Mouse (Mus musculus): ENCODE results near the gene Ubxn10. TPM values are rescaled to one million over a fixed set of nuclear protein-coding genes. Genes with fewer than 3 reads are reported as not detected.

Gene Ubxn10
- polyA plus RNA-seq, 1 experiment from 2014 or later, result 2.3 TPM

GRCm38 (mm10) chr4:138703591-138703990 lies 33.4 kb downstream of the Ubxn10 start:
- H3K9ac ChIP-seq (ENCODE audit: low read length), result no peak overlapping the region
- no peak overlapping the region for H3K27ac ChIP-seq (replicated peaks; ENCODE audit: low read depth, low read length)
- no peak overlapping the region for H3K4me3 ChIP-seq (ENCODE audit: low read depth, low read length)
- H3K4me1 ChIP-seq (ENCODE audit: control insufficient read depth, insufficient read depth, low read length), result no peaks in the 10 kb centered on the region
- H3K36me3 ChIP-seq (ENCODE audit: control insufficient read depth, insufficient read depth, low read length), result no peaks in the 10 kb centered on the region
- no peak overlapping the region for H3K4me2 ChIP-seq (ENCODE audit: low read depth, severe bottlenecking)
- DNase-seq (ENCODE audit: low spot score), result no peak
- no peak for ATAC-seq (ENCODE audit: insufficient number of reproducible peaks, low FRiP score, low TSS enrichment, low read depth)
- no peaks in the 10 kb centered on the region for H3K27me3 ChIP-seq (ENCODE audit: control insufficient read depth, insufficient read depth, low read length)
- H3K9me3 ChIP-seq (ENCODE audit: control insufficient read depth, low read length), result no peaks in the 10 kb centered on the region
- 55% methylated on average over 7 of the region's 7 CpGs for WGBS

GRCm38 (mm10) chr4:138702528-138702927 lies 34.4 kb downstream of the Ubxn10 start:
- H3K27ac ChIP-seq (replicated peaks; ENCODE audit: low read depth, low read length), result no peak overlapping the region
- ATAC-seq (ENCODE audit: insufficient number of reproducible peaks, low FRiP score, low TSS enrichment, low read depth) (no peak), DNase-seq (ENCODE audit: low spot score) (no peak)
- H3K4me2 ChIP-seq (ENCODE audit: low read depth, severe bottlenecking), result no peak overlapping the region
- WGBS, result 82% methylated on average over 8 of the region's 8 CpGs
- H3K4me1 ChIP-seq (ENCODE audit: control insufficient read depth, insufficient read depth, low read length), result no peaks in the 10 kb centered on the region
- no peaks in the 10 kb centered on the region for H3K27me3 ChIP-seq (ENCODE audit: control insufficient read depth, insufficient read depth, low read length)
- no peak overlapping the region for H3K4me3 ChIP-seq (ENCODE audit: low read depth, low read length)
- no peak overlapping the region for H3K9ac ChIP-seq (ENCODE audit: low read length)
- no peaks in the 10 kb centered on the region for H3K9me3 ChIP-seq (ENCODE audit: control insufficient read depth, low read length)
- H3K36me3 ChIP-seq (ENCODE audit: control insufficient read depth, insufficient read depth, low read length), result no peaks in the 10 kb centered on the region

GRCm38 (mm10) chr4:138702031-138702430 lies 34.9 kb downstream of the Ubxn10 start:
- H3K27me3 ChIP-seq (ENCODE audit: control insufficient read depth, insufficient read depth, low read length), result no peaks in the 10 kb centered on the region
- H3K9ac ChIP-seq (ENCODE audit: low read length), result no peak overlapping the region
- DNase-seq (ENCODE audit: low spot score) (no peak), ATAC-seq (ENCODE audit: insufficient number of reproducible peaks, low FRiP score, low TSS enrichment, low read depth) (no peak)
- H3K36me3 ChIP-seq (ENCODE audit: control insufficient read depth, insufficient read depth, low read length), result no peaks in the 10 kb centered on the region
- no peak overlapping the region for H3K4me2 ChIP-seq (ENCODE audit: low read depth, severe bottlenecking)
- WGBS, result 70% methylated on average over 2 of the region's 2 CpGs
- no peaks in the 10 kb centered on the region for H3K9me3 ChIP-seq (ENCODE audit: control insufficient read depth, low read length)
- H3K27ac ChIP-seq (replicated peaks; ENCODE audit: low read depth, low read length), result no peak overlapping the region
- no peak overlapping the region for H3K4me3 ChIP-seq (ENCODE audit: low read depth, low read length)
- H3K4me1 ChIP-seq (ENCODE audit: control insufficient read depth, insufficient read depth, low read length), result no peaks in the 10 kb centered on the region

- ATAC-seq (ENCODE audit: insufficient number of reproducible peaks, low FRiP score, low TSS enrichment, low read depth) (no peak), DNase-seq (ENCODE audit: low spot score) (no peak)
Observed at GRCm38 (mm10) chr4:138701111-138701510, 35.9 kb downstream of the Ubxn10 start.

GRCm38 (mm10) chr4:138700184-138700982 lies 36.6 kb downstream of the Ubxn10 start:
- Histone ChIP-seq H3K27ac (replicated peaks; ENCODE audit: low read depth, low read length) (no peak overlapping the region), H3K9ac (ENCODE audit: low read length) (no peak overlapping the region), H3K36me3 (ENCODE audit: control insufficient read depth, insufficient read depth, low read length) (no peaks in the 10 kb centered on the region), H3K4me2 (ENCODE audit: low read depth, severe bottlenecking) (no peak overlapping the region), H3K4me1 (ENCODE audit: control insufficient read depth, insufficient read depth, low read length) (no peaks in the 10 kb centered on the region), H3K4me3 (ENCODE audit: low read depth, low read length) (no peak overlapping the region), H3K9me3 (ENCODE audit: control insufficient read depth, low read length) (no peaks in the 10 kb centered on the region), H3K27me3 (ENCODE audit: control insufficient read depth, insufficient read depth, low read length) (no peaks in the 10 kb centered on the region)
- ATAC-seq (ENCODE audit: insufficient number of reproducible peaks, low FRiP score, low TSS enrichment, low read depth), result no peak
- 25% methylated on average over 15 of the region's 15 CpGs for WGBS
- peak; percentile 72 for DNase-seq (ENCODE audit: low spot score)

More at GRCm38 (mm10) chr4:138701111-138701510, 35.9 kb downstream of the Ubxn10 start:
- WGBS, result 75% methylated on average over 8 of the region's 8 CpGs
- Histone ChIP-seq H3K4me1 (ENCODE audit: control insufficient read depth, insufficient read depth, low read length) (no peaks in the 10 kb centered on the region), H3K27me3 (ENCODE audit: control insufficient read depth, insufficient read depth, low read length) (no peaks in the 10 kb centered on the region), H3K9ac (ENCODE audit: low read length) (no peak overlapping the region), H3K4me2 (ENCODE audit: low read depth, severe bottlenecking) (no peak overlapping the region), H3K4me3 (ENCODE audit: low read depth, low read length) (no peak overlapping the region), H3K36me3 (ENCODE audit: control insufficient read depth, insufficient read depth, low read length) (no peaks in the 10 kb centered on the region), H3K9me3 (ENCODE audit: control insufficient read depth, low read length) (no peaks in the 10 kb centered on the region), H3K27ac (replicated peaks; ENCODE audit: low read depth, low read length) (no peak overlapping the region)

- Histone ChIP-seq H3K27ac (replicated peaks; ENCODE audit: low read depth, low read length) (no peak overlapping the region), H3K9me3 (ENCODE audit: control insufficient read depth, low read length) (no peaks in the 10 kb centered on the region), H3K4me1 (ENCODE audit: control insufficient read depth, insufficient read depth, low read length) (no peaks in the 10 kb centered on the region), H3K9ac (ENCODE audit: low read length) (no peak overlapping the region), H3K36me3 (ENCODE audit: control insufficient read depth, insufficient read depth, low read length) (no peaks in the 10 kb centered on the region), H3K27me3 (ENCODE audit: control insufficient read depth, insufficient read depth, low read length) (no peaks in the 10 kb centered on the region; the same call in 1 of the 2 replicates), H3K4me3 (ENCODE audit: low read depth, low read length) (no peak overlapping the region), H3K4me2 (ENCODE audit: low read depth, severe bottlenecking) (no peak overlapping the region)
- DNase-seq (ENCODE audit: low spot score), result no peak
- WGBS, result 53% methylated on average over 2 of the region's 2 CpGs
- no peak for ATAC-seq (ENCODE audit: insufficient number of reproducible peaks, low FRiP score, low TSS enrichment, low read depth)
Observed at GRCm38 (mm10) chr4:138698296-138698695, 38.7 kb downstream of the Ubxn10 start.

- ATAC-seq (ENCODE audit: insufficient number of reproducible peaks, low FRiP score, low TSS enrichment, low read depth) (no peak), DNase-seq (ENCODE audit: low spot score) (no peak)
- Histone ChIP-seq H3K4me1 (ENCODE audit: control insufficient read depth, insufficient read depth, low read length) (no peaks in the 10 kb centered on the region), H3K4me2 (ENCODE audit: low read depth, severe bottlenecking) (no peak overlapping the region), H3K4me3 (ENCODE audit: low read depth, low read length) (no peak overlapping the region), H3K27me3 (ENCODE audit: control insufficient read depth, insufficient read depth, low read length) (peaks cover 2% of the 10 kb centered on the region), H3K9me3 (ENCODE audit: control insufficient read depth, low read length) (no peaks in the 10 kb centered on the region), H3K27ac (replicated peaks; ENCODE audit: low read depth, low read length) (no peak overlapping the region), H3K9ac (ENCODE audit: low read length) (no peak overlapping the region), H3K36me3 (ENCODE audit: control insufficient read depth, insufficient read depth, low read length) (no peaks in the 10 kb centered on the region)
- 39% methylated on average over 7 of the region's 10 CpGs for WGBS
Observed at GRCm38 (mm10) chr4:138697166-138697860, 39.7 kb downstream of the Ubxn10 start.

GRCm38 (mm10) chr4:138696720-138697119 lies 40.2 kb downstream of the Ubxn10 start:
- Histone ChIP-seq H3K36me3 (ENCODE audit: control insufficient read depth, insufficient read depth, low read length) (no peaks in the 10 kb centered on the region), H3K4me2 (ENCODE audit: low read depth, severe bottlenecking) (no peak overlapping the region), H3K4me3 (ENCODE audit: low read depth, low read length) (no peak overlapping the region), H3K9ac (ENCODE audit: low read length) (no peak overlapping the region), H3K9me3 (ENCODE audit: control insufficient read depth, low read length) (no peaks in the 10 kb centered on the region), H3K27ac (replicated peaks; ENCODE audit: low read depth, low read length) (no peak overlapping the region), H3K4me1 (ENCODE audit: control insufficient read depth, insufficient read depth, low read length) (no peaks in the 10 kb centered on the region), H3K27me3 (ENCODE audit: control insufficient read depth, insufficient read depth, low read length) (peaks cover 8% of the 10 kb centered on the region)
- 22% methylated on average over 7 of the region's 7 CpGs for WGBS
- DNase-seq (ENCODE audit: low spot score) (no peak), ATAC-seq (ENCODE audit: insufficient number of reproducible peaks, low FRiP score, low TSS enrichment, low read depth) (no peak)

Data from limb, embryonic 11.5 days (tissue).